Mouse (Mus musculus): ENCODE measurements around the gene Wnt10b. TPM values are rescaled to one million over a fixed set of nuclear protein-coding genes. Genes with fewer than 3 reads are reported as not detected.

Gene Wnt10b
- polyA plus RNA-seq, 1 experiment = 37.4 TPM

- TF ChIP-seq CTCF (IDR thresholded peaks at IDR 0.05; ENCODE audit: insufficient read depth, low read length) (no peak), POLR2A (IDR thresholded peaks at IDR 0.05; ENCODE audit: borderline replicate concordance, extremely low read depth, low read depth, low read length) (no peak)
- WGBS = 16% methylated on average over 9 of the region's 9 CpGs
- Histone ChIP-seq H3K4me1 (ENCODE audit: control insufficient read depth, insufficient read depth, low read length) (peaks cover 3% of the 10 kb centered on the region; the same call in 1 of the 2 replicates), H3K4me3 (replicated peaks; ENCODE audit: extremely low read depth, low read depth, low read length) (peak overlapping the region; percentile 4)
- no peak for DNase-seq
These were observed 49.6 kb downstream of the Wnt10b start for GRCm38 (mm10) chr15:98728366-98728765.

- Histone ChIP-seq H3K4me1 (ENCODE audit: control insufficient read depth, insufficient read depth, low read length) (peaks cover 3% of the 10 kb centered on the region; the same call in 1 of the 2 replicates), H3K4me3 (replicated peaks; ENCODE audit: extremely low read depth, low read depth, low read length) (peak within 1 kb of the TSS; percentile 77)
- DNase-seq = peak; percentile 68
- TF ChIP-seq POLR2A (IDR thresholded peaks at IDR 0.05; ENCODE audit: borderline replicate concordance, extremely low read depth, low read depth, low read length) (peak; percentile 43; the same call in 1 of the 2 replicates), CTCF (IDR thresholded peaks at IDR 0.05; ENCODE audit: insufficient read depth, low read length) (no peak)
- 1% methylated on average over 38 of the region's 39 CpGs for WGBS
These were observed 50.3 kb downstream of the Wnt10b start, which contains the start of gene Fkbp11 for GRCm38 (mm10) chr15:98727443-98728321. TSS of gene Fkbp11 (minus strand) at chr15:98728198.

GRCm38 (mm10) chr15:98726746-98727145 lies 51.2 kb downstream of the Wnt10b start:
- Histone ChIP-seq H3K4me3 (replicated peaks; ENCODE audit: extremely low read depth, low read depth, low read length) (no peak overlapping the region), H3K4me1 (ENCODE audit: control insufficient read depth, insufficient read depth, low read length) (peaks cover 3% of the 10 kb centered on the region; the same call in 1 of the 2 replicates)
- WGBS = 63% methylated on average over 7 of the region's 7 CpGs
- DNase-seq = no peak
- no peak for TF ChIP-seq POLR2A (IDR thresholded peaks at IDR 0.05; ENCODE audit: borderline replicate concordance, extremely low read depth, low read depth, low read length)
- no peak for TF ChIP-seq CTCF (IDR thresholded peaks at IDR 0.05; ENCODE audit: insufficient read depth, low read length)

- Histone ChIP-seq H3K4me1 (ENCODE audit: control insufficient read depth, insufficient read depth, low read length) (peaks cover 3% of the 10 kb centered on the region; the same call in 1 of the 2 replicates), H3K4me3 (replicated peaks; ENCODE audit: extremely low read depth, low read depth, low read length) (no peak overlapping the region)
- DNase-seq = no peak
- WGBS = 85% methylated on average over 4 of the region's 4 CpGs
- TF ChIP-seq CTCF (IDR thresholded peaks at IDR 0.05; ENCODE audit: insufficient read depth, low read length) (no peak), POLR2A (IDR thresholded peaks at IDR 0.05; ENCODE audit: borderline replicate concordance, extremely low read depth, low read depth, low read length) (no peak)
These were observed 51.9 kb downstream of the Wnt10b start for GRCm38 (mm10) chr15:98726079-98726478.

- TF ChIP-seq POLR2A (IDR thresholded peaks at IDR 0.05; ENCODE audit: borderline replicate concordance, extremely low read depth, low read depth, low read length) = no peak
- no peak for TF ChIP-seq CTCF (IDR thresholded peaks at IDR 0.05; ENCODE audit: insufficient read depth, low read length)
- WGBS = 44% methylated on average over 19 of the region's 19 CpGs
- peaks cover 3% of the 10 kb centered on the region; the same call in 1 of the 2 replicates for H3K4me1 ChIP-seq (ENCODE audit: control insufficient read depth, insufficient read depth, low read length)
- no peak overlapping the region for H3K4me3 ChIP-seq (replicated peaks; ENCODE audit: extremely low read depth, low read depth, low read length)
- DNase-seq = no peak
These were observed 53.5 kb downstream of the Wnt10b start for GRCm38 (mm10) chr15:98724441-98724840.

GRCm38 (mm10) chr15:98722854-98723253 lies 55.1 kb downstream of the Wnt10b start:
- no peak for DNase-seq
- H3K4me3 ChIP-seq (replicated peaks; ENCODE audit: extremely low read depth, low read depth, low read length) = no peak overlapping the region
- H3K4me1 ChIP-seq (ENCODE audit: control insufficient read depth, insufficient read depth, low read length) = no peaks in the 10 kb centered on the region; the same call in 1 of the 2 replicates
- WGBS = 35% methylated on average over 14 of the region's 14 CpGs
- TF ChIP-seq POLR2A (IDR thresholded peaks at IDR 0.05; ENCODE audit: borderline replicate concordance, extremely low read depth, low read depth, low read length) (no peak), CTCF (IDR thresholded peaks at IDR 0.05; ENCODE audit: insufficient read depth, low read length) (no peak)

- Histone ChIP-seq H3K4me3 (replicated peaks; ENCODE audit: extremely low read depth, low read depth, low read length) (no peak overlapping the region), H3K4me1 (ENCODE audit: control insufficient read depth, insufficient read depth, low read length) (no peaks in the 10 kb centered on the region; the same call in 1 of the 2 replicates)
- TF ChIP-seq POLR2A (IDR thresholded peaks at IDR 0.05; ENCODE audit: borderline replicate concordance, extremely low read depth, low read depth, low read length) (no peak), CTCF (IDR thresholded peaks at IDR 0.05; ENCODE audit: insufficient read depth, low read length) (no peak)
- DNase-seq = no peak
- 79% methylated on average over 8 of the region's 8 CpGs for WGBS
These were observed 55.8 kb downstream of the Wnt10b start for GRCm38 (mm10) chr15:98722191-98722590.

Other genes starting within 250 kb of the Wnt10b start
- 26.7 and 32.1 TPM in 2 replicates for gene Kansl2, start 243.9 kb downstream of the Wnt10b start, polyA plus RNA-seq (2012; rRNA removed)
- 10.4 and 13.0 TPM in 2 replicates for gene Ccnt1, start 207.2 kb downstream of the Wnt10b start, polyA plus RNA-seq (2012; rRNA removed)
- gene 4930415O20Rik, start 207.1 kb downstream of the Wnt10b start, polyA plus RNA-seq (2012; rRNA removed) = not detected in 2 replicates
- gene Adcy6, start 168.1 kb downstream of the Wnt10b start, polyA plus RNA-seq (2012; rRNA removed) = 52.3 and 62.8 TPM in 2 replicates
- 34.1 and 37.1 TPM in 2 replicates for gene Cacnb3, start 147.3 kb downstream of the Wnt10b start, polyA plus RNA-seq (2012; rRNA removed)
- gene Ddx23, start 115.3 kb downstream of the Wnt10b start, polyA plus RNA-seq (2012; rRNA removed) = 28.4 and 38.9 TPM in 2 replicates
- 19.6 and 23.6 TPM in 2 replicates for gene Rnd1, start 100.7 kb downstream of the Wnt10b start, polyA plus RNA-seq (2012; rRNA removed)
- gene Ccdc65, start 69.9 kb downstream of the Wnt10b start, polyA plus RNA-seq (2012; rRNA removed) = 3.1 and 3.6 TPM in 2 replicates
- 11.1 and 12.5 TPM in 2 replicates for gene Fkbp11, start 50.0 kb downstream of the Wnt10b start, polyA plus RNA-seq (2012; rRNA removed)
- 110 and 166 TPM in 2 replicates for gene Arf3, start 14.9 kb downstream of the Wnt10b start, polyA plus RNA-seq (2012; rRNA removed)
- not detected in 2 replicates for gene Wnt1, start 11.7 kb upstream of the Wnt10b start, polyA plus RNA-seq (2012; rRNA removed)
- 0.21 and 0.31 TPM in 2 replicates for gene Ddn, start 31.3 kb upstream of the Wnt10b start, polyA plus RNA-seq (2012; rRNA removed)
- gene Prkag1, start 53.4 kb upstream of the Wnt10b start, polyA plus RNA-seq (2012; rRNA removed) = 51.0 and 62.8 TPM in 2 replicates
- gene Kmt2d, start 93.1 kb upstream of the Wnt10b start, polyA plus RNA-seq (2012; rRNA removed) = 24.7 and 36.0 TPM in 2 replicates
- gene Rhebl1, start 116.4 kb upstream of the Wnt10b start, polyA plus RNA-seq (2012; rRNA removed) = 5.4 and 5.6 TPM in 2 replicates
- 2.5 and 2.8 TPM in 2 replicates for gene Dhh, start 120.4 kb upstream of the Wnt10b start, polyA plus RNA-seq (2012; rRNA removed)
- gene Lmbr1l, start 140.1 kb upstream of the Wnt10b start, polyA plus RNA-seq (2012; rRNA removed) = 56.0 and 72.1 TPM in 2 replicates
- gene Tuba1b, start 156.4 kb upstream of the Wnt10b start, polyA plus RNA-seq (2012; rRNA removed) = 1,081 and 1,265 TPM in 2 replicates
- 0.17 and 298 TPM in 2 replicates for gene Gm49450, start 175.4 kb upstream of the Wnt10b start, polyA plus RNA-seq (2012; rRNA removed)
- 617 and 959 TPM in 2 replicates for gene Tuba1a, start 175.6 kb upstream of the Wnt10b start, polyA plus RNA-seq (2012; rRNA removed)